Mouse (Mus musculus) kidney, adult 2 months (tissue): ENCODE results near the gene Rplp0. TPM values are rescaled to one million over a fixed set of nuclear protein-coding genes. Genes with fewer than 3 reads are reported as not detected.
A peak's percentile ranks its signal among the peaks of the same experiment; 100 is the strongest.

ENCODE experiments used
- DNase-seq: peaks from one replicate; pipeline ENCODE4 v3.0.0; 2021
- H3K27ac ChIP-seq: fragments of 200-500 bp; 2 replicates; pipeline ENCODE4 v1.5.1; 2012; ENCODE audit warnings: low read depth, low read length, control low read depth, inconsistent platforms; ENCODE audit not compliant: insufficient read depth
- H3K27me3 ChIP-seq: fragments of 200-500 bp; replicated peaks from 2 replicates; pipeline ENCODE4 v1.6.1; 2012; ENCODE audit warnings: mild to moderate bottlenecking, moderate library complexity, low read length, inconsistent platforms; ENCODE audit not compliant: control insufficient read depth, insufficient read depth
- H3K36me3 ChIP-seq: fragments of 200-500 bp; 2 replicates; pipeline ENCODE4 v1.6.1; 2012; ENCODE audit warnings: mild to moderate bottlenecking, moderate library complexity, low read length, inconsistent platforms; ENCODE audit not compliant: control insufficient read depth, insufficient read depth
- H3K4me1 ChIP-seq: fragments of 200-500 bp; 2 replicates; pipeline ENCODE4 v1.6.1; 2011; ENCODE audit warnings: low read length; ENCODE audit not compliant: control insufficient read depth, insufficient read depth
- H3K4me3 ChIP-seq: fragments of 200-500 bp; 2 replicates; pipeline ENCODE4 v1.5.1; 2011; ENCODE audit warnings: mild to moderate bottlenecking, low read depth, low read length, control low read depth; ENCODE audit not compliant: insufficient read depth
- CTCF ChIP-seq: fragments of 200-500 bp; conservative IDR thresholded peaks from 2 replicates; pipeline ENCODE4 v1.5.1; 2011; ENCODE audit warnings: low read depth, mild to moderate bottlenecking, control low read depth, low read length, moderate library complexity, mixed read lengths; ENCODE audit not compliant: insufficient read depth, insufficient read length
- POLR2A ChIP-seq: fragments of 200-500 bp; IDR thresholded peaks from one replicate; pipeline ENCODE4 v1.6.1; 2011; ENCODE audit warnings: low read depth, low read length, control low read depth
- WGBS: fragments of 180-500 bp; shearing (Covaris S2); methylation state at CpG from one replicate; pipeline ENCODE4 v1.1.7; 2018; 5-methylcytosine and 5-hydroxymethylcytosine counted together
- polyA plus RNA-seq: library from polyadenylated mRNA; depleted of rRNA; stranded (reverse); fragments of >200 nt; gene quantifications from 2 replicates; pipeline ENCODE4 v1.2.3, GENCODE M21; 2012; rRNA removed

The Rplp0 gene
- 1,267 and 1,337 TPM in 2 replicates for polyA plus RNA-seq

- Histone ChIP-seq H3K36me3 (peaks cover 2% of the 10 kb centered on the region; the same call in 1 of the 2 replicates), H3K4me1 (no peaks in the 10 kb centered on the region; the same call in 1 of the 2 replicates), H3K4me3 (peak within 1 kb of the TSS; percentile 70), H3K27me3 (no peaks in the 10 kb centered on the region), H3K27ac (peak within 1 kb of the TSS; percentile 47)
- under 1% methylated on average over 77 of the region's 78 CpGs for WGBS
- peak; percentile 97 for TF ChIP-seq POLR2A
- TF ChIP-seq CTCF = peak; percentile 96; the same call in 1 of the 2 replicates
- peak; percentile 100 for DNase-seq
These were observed at the start of gene Rplp0 for GRCm38 (mm10) chr5:115559237-115560101. Rplp0 (plus strand) TSS chr5:115559467.

GRCm38 (mm10) chr5:115509790-115510689 lies 49.2 kb upstream of the Rplp0 start:
- TF ChIP-seq CTCF (no peak), POLR2A (no peak)
- Histone ChIP-seq H3K27ac (peak overlapping the region; percentile 82), H3K4me1 (peaks cover 43% of the 10 kb centered on the region)

GRCm38 (mm10) chr5:115512375-115512774 lies 46.9 kb upstream of the Rplp0 start:
- TF ChIP-seq CTCF (no peak), POLR2A (no peak)
- no peak overlapping the region for H3K27ac ChIP-seq
- WGBS = 87% methylated on average over 7 of the region's 7 CpGs
- no peaks in the 10 kb centered on the region for H3K36me3 ChIP-seq
- H3K4me3 ChIP-seq = no peak overlapping the region
- H3K27me3 ChIP-seq = no peaks in the 10 kb centered on the region
- peaks cover 50% of the 10 kb centered on the region for H3K4me1 ChIP-seq
- no peak for DNase-seq

More at GRCm38 (mm10) chr5:115509790-115510689, 49.2 kb upstream of the Rplp0 start:
- Histone ChIP-seq H3K27me3 (no peaks in the 10 kb centered on the region), H3K4me3 (peak overlapping the region; percentile 40), H3K36me3 (no peaks in the 10 kb centered on the region)
- DNase-seq = no peak
- 40% methylated on average over 15 of the region's 15 CpGs for WGBS

GRCm38 (mm10) chr5:115513246-115513645 lies 46.0 kb upstream of the Rplp0 start:
- no peak for DNase-seq
- Histone ChIP-seq H3K4me3 (no peak overlapping the region), H3K4me1 (peaks cover 50% of the 10 kb centered on the region), H3K27ac (no peak overlapping the region), H3K27me3 (no peaks in the 10 kb centered on the region), H3K36me3 (no peaks in the 10 kb centered on the region)
- TF ChIP-seq POLR2A = no peak
- TF ChIP-seq CTCF = no peak
- WGBS = 72% methylated on average over 14 of the region's 14 CpGs

GRCm38 (mm10) chr5:115513721-115514120 lies 45.5 kb upstream of the Rplp0 start:
- no peak for DNase-seq
- Histone ChIP-seq H3K4me1 (peaks cover 50% of the 10 kb centered on the region), H3K27me3 (no peaks in the 10 kb centered on the region), H3K36me3 (no peaks in the 10 kb centered on the region), H3K4me3 (no peak overlapping the region), H3K27ac (0 out of 2 replicates have a peak overlapping the region, but pooled peaks have one; percentile 66)
- TF ChIP-seq CTCF = no peak
- no peak for TF ChIP-seq POLR2A
- 85% methylated on average over 16 of the region's 16 CpGs for WGBS

GRCm38 (mm10) chr5:115514346-115514745 lies 44.9 kb upstream of the Rplp0 start:
- Histone ChIP-seq H3K27me3 (no peaks in the 10 kb centered on the region), H3K4me3 (no peak overlapping the region), H3K36me3 (no peaks in the 10 kb centered on the region), H3K27ac (peak overlapping the region; percentile 66), H3K4me1 (peaks cover 51% of the 10 kb centered on the region)
- WGBS = 28% methylated on average over 6 of the region's 6 CpGs
- TF ChIP-seq POLR2A (no peak), CTCF (no peak)
- DNase-seq = no peak
